Mouse (Mus musculus): ENCODE data around the gene Map3k21.
A peak's percentile ranks its signal among the peaks of the same experiment; 100 is the strongest.

Gene Map3k21

GRCm38 (mm10) chr8:125917013-125917412 lies 6.8 kb downstream of the Map3k21 start:
- DNase-seq, result no peak

- no peak for DNase-seq
These were observed 8.5 kb downstream of the Map3k21 start for GRCm38 (mm10) chr8:125918719-125919118.

GRCm38 (mm10) chr8:125919560-125919959 lies 9.3 kb downstream of the Map3k21 start:
- no peak for DNase-seq

- no peak for DNase-seq
These were observed 10.0 kb downstream of the Map3k21 start for GRCm38 (mm10) chr8:125920281-125920680.

- no peak for DNase-seq
These were observed 10.5 kb downstream of the Map3k21 start for GRCm38 (mm10) chr8:125920761-125921160.

GRCm38 (mm10) chr8:125922333-125922732 lies 12.1 kb downstream of the Map3k21 start:
- no peak for DNase-seq

GRCm38 (mm10) chr8:125926636-125927035 lies 16.4 kb downstream of the Map3k21 start:
- DNase-seq, result no peak

- DNase-seq, result no peak
These were observed 20.2 kb downstream of the Map3k21 start for GRCm38 (mm10) chr8:125930276-125931046.

- no peak for DNase-seq
These were observed 21.6 kb downstream of the Map3k21 start for GRCm38 (mm10) chr8:125931822-125932221.

GRCm38 (mm10) chr8:125935649-125936048 lies 25.4 kb downstream of the Map3k21 start:
- DNase-seq, result peak; percentile 35

- no peak for DNase-seq
These were observed 34.3 kb downstream of the Map3k21 start for GRCm38 (mm10) chr8:125944511-125944910.

GRCm38 (mm10) chr8:125948696-125949308 lies 38.6 kb downstream of the Map3k21 start:
- DNase-seq, result no peak

GRCm38 (mm10) chr8:125950007-125950940 lies 40.0 kb downstream of the Map3k21 start:
- peak; percentile 77 for DNase-seq

GRCm38 (mm10) chr8:125955671-125956070 lies 45.4 kb downstream of the Map3k21 start:
- DNase-seq, result no peak

GRCm38 (mm10) chr8:125956796-125957195 lies 46.5 kb downstream of the Map3k21 start:
- DNase-seq, result no peak

GRCm38 (mm10) chr8:125957226-125957993 lies 47.2 kb downstream of the Map3k21 start:
- DNase-seq, result no peak

- DNase-seq, result no peak
These were observed 47.7 kb downstream of the Map3k21 start for GRCm38 (mm10) chr8:125957994-125958368.

GRCm38 (mm10) chr8:125959363-125959771 lies 49.1 kb downstream of the Map3k21 start:
- no peak for DNase-seq

GRCm38 (mm10) chr8:125960037-125960436 lies 49.8 kb downstream of the Map3k21 start:
- no peak for DNase-seq

GRCm38 (mm10) chr8:125961790-125962189 lies 51.5 kb downstream of the Map3k21 start:
- no peak for DNase-seq

- DNase-seq, result no peak
These were observed 53.6 kb downstream of the Map3k21 start for GRCm38 (mm10) chr8:125963807-125964211.

GRCm38 (mm10) chr8:125971336-125971735 lies 61.1 kb downstream of the Map3k21 start:
- DNase-seq, result no peak

GRCm38 (mm10) chr8:125975981-125976380 lies 65.7 kb downstream of the Map3k21 start:
- no peak for DNase-seq

Measured in thymus, postnatal 14 days (tissue).